Mouse (Mus musculus): Measurements from ENCODE around the gene Noct.
A peak's percentile ranks its signal among the peaks of the same experiment; 100 is the strongest.

DNA sequence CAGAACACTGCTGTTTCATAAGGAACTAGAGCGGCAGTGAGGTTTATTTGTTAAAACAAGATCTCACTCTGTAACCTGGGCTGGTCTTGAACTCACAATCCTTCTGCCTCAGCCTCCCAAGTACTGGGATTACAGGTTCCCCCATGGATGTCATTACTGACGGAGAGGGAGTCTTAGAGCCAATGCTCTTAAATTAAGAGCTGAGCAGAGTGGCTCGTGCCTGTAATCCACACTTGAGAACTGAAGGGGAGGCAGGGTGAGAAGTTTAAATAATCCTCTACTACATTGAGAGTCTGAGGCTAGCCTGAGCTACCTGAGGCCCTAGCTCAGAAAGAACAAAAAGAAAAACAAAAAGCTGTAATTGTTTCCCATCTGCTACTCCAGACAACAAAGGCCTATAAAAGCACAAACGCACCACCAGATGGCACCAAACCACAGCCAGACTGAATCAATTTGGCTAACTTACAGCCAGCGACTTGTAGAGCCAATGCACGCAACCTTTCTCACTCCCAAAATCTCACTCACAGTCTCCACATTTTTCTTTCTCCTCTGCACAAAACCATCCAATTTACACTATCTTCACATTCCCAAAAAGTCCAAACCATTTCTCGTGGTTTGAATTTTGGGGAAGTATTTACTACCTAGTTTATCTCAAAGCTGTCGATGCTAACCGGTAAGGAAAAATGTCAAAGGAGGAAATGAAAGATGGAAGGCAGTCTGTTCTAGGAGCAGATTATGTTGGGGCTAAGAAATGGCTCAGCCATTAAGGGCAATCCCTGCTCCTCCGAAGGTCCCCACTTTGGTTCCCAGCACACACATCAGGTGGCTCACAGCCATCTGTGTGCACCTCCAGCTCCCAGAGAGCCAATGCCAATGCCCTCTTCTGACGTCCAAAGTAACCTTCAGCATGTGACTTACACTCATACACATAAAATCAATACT lies 64.9 kb downstream of the Noct start:
- TF ChIP-seq NANOG (IDR thresholded peaks at IDR 0.05; ENCODE audit: borderline replicate concordance, low read length) (no peak), CTCF (conservative IDR thresholded peaks at IDR 0.05; ENCODE audit: low read length) (peak; percentile 77)
